Mouse (Mus musculus): ENCODE data around the gene 3110009E18Rik.

The 3110009E18Rik gene

DNA sequence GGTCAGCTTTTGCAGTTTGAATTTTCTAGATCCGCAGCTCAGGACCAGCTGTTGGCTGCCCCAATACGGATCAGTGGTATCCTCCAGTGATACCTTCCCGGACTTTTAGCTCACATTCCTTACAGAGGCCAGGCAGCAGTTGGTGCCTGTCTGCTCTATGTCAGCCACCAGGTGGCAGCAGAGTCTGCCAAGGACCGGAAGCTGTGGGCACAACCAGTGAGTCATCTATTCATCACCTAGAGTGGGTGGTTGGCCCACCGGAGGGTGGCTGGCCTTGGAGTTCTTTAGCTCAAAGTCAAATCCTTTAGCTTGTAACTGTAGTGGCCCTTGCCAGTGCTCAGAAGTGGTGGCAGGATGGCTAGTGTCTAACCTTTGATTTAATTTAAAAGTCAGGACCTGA, 76.2 kb downstream of the 3110009E18Rik start:
- DNase-seq, result peak; percentile 58 to 73

DNA sequence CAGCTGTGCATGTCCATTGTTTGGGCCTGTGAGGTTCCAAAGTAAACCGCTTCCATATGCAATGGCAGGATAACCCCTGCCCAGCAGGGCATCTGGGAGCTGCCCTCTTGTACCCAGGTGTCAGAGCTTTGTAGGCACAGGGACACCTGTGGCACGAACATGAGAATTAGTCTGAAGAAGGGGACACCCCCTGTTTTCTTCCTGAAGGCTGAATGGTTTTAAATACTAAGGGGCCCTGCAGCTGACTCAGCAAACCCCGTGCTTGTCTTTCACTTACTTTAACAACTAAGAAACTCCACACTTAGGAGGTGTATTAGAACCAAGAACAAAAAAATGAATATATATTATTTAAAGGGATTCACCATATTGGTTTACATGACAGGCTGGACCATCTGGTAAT, 77.2 kb downstream of the 3110009E18Rik start:
- DNase-seq, result no peak

DNA sequence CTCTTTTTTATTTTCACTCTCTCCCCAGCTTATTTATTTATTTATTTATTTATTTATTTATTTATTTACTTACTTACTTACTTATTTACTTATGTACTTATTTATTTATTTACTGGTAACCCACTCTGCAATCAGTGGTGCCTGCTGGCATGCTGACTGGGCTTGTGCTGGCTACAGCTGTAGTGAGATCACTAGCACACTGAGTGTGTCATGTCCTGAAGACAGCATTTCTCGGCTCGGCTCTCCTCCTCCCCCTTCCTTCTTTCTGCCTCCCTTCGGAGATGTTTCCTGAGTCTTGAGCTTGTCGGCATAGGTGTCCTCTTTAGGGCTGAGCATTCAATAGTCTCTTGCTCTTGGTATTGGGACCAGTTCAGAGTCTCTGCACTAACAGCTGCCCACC, 78.0 kb downstream of the 3110009E18Rik start:
- DNase-seq, result no peak

DNA sequence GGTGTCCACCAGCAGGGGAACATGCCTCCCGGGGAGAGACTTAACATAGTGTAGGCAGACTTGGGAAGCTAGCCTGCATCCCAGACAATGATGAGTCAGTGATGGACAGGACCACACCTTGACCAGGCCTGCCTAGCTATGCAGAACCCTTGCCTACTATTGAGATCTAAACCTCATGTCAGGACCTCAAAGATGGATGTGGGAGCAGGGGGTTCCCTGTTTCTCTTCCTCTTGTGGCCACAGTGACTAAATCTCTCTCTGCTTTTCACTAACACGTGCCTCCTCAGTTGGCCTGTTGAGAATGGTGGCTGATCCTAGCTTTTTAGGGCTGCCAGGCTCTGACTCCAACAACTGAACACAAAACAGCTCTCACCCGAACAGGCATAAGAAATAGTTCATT, 81.6 kb downstream of the 3110009E18Rik start:
- no peak for DNase-seq

DNA sequence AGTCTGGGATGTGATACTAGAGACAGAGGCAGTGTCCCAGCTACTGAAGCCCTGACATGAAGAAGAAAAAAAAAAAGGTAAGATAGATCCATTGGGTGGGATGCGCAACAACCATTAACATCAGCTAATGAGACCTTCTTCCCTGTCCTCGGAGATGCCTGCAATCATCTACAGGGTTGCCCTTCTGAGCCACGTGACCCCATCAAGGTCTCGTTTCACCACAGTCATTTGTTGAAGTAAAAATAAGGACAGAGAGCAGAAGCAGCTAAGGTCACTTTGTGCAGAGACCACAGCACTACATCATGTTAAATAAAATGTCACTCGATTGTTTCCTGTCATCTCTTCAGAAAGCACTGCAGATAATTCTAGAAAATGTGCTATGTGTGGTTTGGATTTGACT, 82.8 kb downstream of the 3110009E18Rik start:
- no peak for DNase-seq

DNA sequence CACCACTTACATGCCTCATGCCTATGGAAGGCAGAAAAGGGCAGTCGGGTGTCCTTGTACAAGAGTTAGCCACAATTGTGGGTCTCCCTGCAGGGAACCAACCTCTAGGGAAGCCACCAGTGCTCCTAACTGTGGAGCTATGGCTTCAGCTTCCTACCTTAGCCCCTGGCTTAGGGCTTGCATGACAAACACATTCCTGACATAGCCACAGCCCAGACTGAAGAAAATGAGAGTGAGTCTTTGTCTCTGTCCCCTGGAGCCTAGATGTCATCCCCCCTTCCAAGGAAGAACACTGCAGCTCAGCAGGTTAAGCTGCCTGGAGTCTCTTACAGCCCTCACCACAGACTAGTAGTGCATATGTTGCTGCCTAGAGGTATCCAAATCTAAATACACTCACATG, 83.8 kb downstream of the 3110009E18Rik start:
- DNase-seq, result no peak

DNA sequence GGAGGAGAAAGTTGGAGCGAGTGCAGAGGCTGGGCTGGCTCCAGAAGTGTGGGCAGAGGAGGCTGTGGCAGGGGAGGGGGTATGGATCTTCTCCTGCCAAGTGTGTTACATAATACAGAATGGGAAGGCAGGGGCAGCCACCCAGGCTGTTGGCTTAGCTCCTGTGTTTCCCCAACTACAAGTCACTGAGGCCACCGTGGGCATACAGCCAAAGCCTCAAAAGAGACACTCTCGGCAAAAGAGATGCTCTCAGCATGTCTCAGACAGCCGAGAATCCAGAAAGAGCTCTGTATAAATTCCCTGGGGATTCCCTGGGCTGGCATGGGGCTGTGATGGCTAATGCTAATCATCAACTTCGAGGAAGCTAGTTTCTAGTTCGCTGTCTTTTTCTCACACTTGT, 86.6 kb downstream of the 3110009E18Rik start:
- DNase-seq, result peak; percentile 7 to 52

DNA sequence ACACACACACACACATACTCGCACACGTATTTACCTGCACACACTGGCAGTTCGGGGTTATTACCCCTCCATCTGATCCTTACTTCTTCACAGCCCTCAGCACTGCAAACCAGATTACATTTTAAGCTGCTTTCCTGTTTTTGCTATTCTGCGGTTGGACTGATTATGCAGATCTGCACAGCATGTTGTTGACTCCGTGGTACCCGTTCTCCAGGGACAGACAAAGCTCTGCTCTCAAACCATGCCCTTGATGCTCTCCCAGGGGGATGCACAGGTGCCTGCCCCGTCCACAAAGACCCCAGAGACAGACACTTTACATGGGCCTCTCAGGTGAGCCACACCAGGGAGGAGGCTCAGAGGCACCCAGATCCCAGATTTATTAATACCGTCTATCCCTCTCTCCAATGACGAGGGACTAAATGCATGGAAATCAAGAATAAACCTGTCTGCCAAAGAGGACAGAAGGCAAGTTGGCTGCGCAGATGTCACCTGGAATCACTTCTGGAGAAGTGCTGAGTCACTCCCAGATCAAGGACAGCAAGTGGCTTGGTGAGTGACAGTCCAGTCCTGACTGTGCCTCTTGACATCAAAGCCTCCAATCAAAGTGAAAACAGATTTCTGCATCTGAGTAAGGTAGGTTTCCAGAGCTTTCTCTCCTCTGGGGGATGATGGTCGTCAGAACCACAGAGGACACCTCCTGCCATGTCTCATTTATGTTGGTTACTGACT, 87.7 kb downstream of the 3110009E18Rik start:
- no peak for DNase-seq

DNA sequence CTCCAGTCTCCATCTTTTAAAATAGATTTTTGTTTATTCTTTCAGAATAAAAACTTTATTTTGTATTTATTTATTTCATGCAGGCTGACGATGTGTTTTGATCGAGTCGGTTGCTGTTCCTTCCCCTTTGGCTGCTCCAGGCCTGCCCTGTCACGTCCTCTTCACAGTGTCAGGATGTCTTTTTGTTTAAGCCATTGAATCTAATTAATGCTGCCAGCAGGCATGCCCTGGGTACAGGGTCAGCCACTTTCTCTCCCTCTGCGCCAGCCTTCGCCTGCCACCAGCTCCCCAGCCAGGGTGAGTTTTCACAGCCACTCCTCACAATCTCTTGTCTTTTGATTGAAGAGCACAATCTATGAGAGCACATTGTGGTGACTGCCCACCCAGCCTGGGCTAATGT, 99.9 kb downstream of the 3110009E18Rik start:
- no peak for DNase-seq

DNA sequence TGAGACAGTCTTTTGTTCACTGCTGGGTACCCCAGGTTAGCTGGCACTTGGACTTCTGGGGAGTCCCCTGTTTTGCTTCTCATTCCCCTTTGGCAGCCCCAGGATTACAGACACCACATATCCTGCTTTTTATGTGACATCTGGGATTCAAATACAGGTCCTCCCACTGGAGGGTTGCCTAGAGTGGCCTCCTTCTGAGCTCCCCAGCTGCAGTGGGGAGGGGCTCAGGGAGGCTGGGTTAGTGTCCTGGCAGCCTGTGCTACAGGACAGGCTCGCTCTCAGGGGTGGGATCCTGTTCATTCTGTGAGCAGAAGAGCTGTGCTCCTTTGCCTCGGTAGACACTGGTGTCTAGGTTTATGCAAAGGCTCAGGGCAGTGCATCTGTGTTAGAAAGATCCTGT, 100.3 kb downstream of the 3110009E18Rik start:
- DNase-seq, result no peak

DNA sequence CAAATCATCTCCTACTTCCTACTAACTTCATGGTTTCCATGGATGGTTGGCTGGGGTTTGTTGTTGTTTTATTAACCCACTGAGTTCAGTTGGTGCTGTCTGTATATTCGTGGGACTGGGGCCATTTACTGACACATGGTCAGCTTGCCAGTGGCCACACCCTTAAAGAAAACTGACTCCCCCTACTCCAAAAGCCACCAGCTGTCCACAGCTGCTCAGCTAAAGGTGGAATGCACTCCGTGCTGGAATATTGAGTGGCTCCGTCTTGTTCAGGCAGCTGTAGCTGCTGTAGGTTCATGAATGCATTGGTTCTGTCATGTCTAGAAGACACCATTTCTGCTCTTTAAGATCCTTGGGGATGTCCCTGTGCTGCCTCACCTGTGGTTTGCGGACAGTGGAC, 102.6 kb downstream of the 3110009E18Rik start:
- DNase-seq, result no peak

DNA sequence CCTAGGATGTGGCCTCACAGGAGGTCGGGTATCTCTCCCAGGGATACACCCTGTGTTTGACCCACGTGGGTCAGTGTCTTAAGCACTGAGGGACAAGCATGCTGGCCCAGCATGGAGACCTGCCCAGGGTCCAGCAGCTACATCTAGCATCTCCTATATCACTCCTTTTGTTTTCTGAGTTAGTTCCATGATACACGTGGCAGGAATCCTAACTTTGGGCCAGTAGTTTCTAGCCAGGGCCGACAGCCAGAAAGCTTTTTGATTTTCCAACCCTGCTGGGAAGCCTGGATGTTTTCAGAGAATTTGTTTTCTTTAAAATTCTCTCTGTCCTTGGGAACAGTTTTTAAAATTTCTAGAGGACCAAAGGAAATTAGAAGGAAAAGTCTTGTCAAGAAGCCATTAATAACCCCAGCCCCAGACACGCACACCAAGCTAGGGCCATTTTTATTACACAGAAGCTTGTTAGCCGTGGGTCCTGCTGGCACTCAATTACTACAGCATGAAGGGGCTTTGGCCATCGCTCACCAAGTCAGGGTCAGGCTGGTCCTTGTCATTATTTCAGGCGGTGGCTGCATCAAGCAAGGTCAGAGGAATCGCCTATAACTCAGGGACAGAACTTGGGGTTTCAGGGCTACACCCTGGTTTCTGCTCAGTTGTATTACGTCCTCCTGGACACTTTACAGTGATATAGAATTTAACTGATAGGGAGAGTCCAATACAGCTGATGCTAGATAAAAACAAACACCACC, 108.9 kb downstream of the 3110009E18Rik start:
- no peak for DNase-seq

DNA sequence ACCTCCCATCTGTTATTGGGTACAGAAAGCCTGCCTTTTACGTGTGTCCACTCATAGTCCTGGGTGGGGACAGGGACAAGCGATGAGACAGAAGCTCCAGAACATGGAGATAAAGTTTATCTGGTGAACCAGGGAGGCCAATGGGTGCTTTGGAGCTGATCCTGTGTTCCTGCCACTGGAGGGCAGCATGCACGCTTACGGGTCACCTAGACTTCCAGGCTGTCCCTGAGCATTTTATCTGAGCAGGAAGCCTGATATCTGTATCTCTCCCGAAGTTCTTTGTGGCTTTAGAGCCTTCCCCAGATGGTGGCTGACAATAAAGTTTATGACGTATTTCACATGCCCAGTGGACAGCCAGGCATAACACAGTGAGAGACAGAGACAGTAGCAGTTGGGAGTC, 110.3 kb downstream of the 3110009E18Rik start:
- peak in 1 of 2 experiments; percentile 40 for DNase-seq

DNA sequence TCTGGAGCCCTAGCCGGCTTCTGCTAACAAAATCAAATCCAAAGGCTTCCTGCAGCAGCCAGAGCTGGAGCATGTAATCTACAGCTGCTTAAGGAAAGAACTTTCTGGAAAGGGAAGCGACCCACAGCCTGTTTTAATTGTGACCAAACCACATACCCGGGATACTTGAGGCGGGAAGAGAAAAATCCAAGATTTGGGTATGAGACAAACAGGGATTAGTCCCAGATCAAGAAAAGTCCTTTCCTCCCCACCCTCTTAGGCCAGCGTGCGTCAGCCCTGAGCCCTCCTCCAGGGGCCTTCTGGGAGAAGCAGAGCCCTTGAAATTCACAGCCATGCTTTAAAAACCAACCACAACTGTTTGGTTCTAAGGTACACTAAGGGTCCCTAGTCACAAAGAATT, 111.2 kb downstream of the 3110009E18Rik start:
- DNase-seq, result no peak

DNA sequence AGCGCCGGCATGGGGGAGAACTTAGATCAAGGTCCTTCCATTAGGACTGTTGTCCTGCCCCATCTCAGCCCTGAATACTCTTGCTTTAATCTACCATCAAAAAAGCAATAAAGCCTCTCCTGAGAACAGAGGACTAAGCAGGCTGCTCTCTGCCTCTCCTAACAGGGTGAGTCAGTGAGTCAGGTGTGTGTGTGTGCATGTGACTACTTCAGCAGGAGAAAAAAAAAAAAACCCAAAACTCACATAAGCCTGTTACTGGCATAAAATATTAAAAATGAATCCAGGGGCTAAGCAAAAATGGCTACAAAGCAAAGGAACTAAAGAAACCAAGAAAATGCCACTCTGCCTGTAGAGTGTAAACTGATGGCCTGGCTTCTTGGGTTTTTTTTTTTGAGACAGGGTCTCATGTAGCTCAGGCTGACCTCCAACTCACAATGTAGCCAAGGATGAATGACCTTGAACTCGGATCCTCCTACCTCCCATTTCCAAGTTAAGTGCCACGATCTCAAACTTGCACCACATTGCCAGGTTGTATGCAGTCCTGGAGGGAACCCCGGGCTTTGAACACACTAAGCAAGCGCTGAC, 114.7 kb downstream of the 3110009E18Rik start:
- DNase-seq, result no peak

DNA sequence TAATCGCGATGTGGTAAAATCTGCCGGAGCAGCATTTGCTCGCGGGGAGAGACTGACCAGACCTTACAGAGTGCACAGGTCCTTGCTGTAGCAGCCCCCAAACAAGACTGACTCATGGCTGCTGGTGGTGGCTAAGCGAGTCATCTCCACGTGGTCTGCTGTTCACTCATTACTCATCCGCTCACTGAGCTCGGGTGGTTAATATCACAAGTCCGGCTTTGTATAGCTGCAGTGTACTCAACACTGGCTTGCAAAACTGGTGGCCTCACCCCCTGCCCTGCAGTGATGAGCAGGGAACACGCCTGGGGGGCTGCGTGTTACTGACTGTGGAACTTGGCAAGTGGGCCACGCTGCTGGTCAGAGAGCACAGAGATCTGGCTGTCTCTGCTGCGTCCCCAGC, 115.4 kb downstream of the 3110009E18Rik start:
- no peak for DNase-seq

DNA sequence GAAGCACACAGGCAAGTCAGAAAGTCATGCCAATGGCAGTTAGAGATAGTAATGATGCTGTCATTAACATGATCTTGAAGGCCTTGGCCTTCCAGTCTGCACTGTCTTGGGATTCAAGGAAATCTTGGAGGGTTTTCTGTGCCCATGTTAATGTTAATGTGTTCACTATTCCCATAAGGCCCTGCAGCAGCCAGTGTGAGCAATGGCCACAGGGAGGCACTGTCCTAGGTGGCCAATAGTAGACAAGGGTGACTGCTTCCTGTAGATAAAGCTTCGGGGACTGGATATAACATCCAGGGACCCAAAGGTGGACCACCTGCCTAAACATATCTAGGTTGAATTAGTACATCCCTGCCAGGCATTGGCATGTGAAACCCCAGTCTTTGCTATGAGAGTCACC, 116.1 kb downstream of the 3110009E18Rik start:
- no peak for DNase-seq

Measured in cerebellum, postnatal 25 days (tissue).